Mouse (Mus musculus): ENCODE data around the gene Nfat5.

DNA sequence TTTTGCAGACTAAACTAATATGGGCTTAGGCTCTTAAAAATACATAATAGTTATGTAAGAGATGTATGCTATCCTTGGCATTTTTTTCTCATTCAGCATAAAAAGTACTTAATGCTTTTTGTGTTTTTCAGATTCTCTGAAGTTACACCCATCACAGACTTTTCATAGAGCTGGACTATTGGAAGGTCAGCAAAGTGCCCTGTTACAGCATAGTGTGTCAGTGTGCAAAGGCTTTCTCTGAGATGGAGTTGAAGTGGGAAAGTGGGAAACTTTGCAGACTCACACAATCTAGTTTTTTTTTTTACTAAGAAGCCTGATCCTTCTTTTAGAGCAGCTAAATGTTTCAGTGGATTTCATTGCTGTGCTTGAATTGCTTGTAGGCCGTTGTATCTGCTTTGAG, 2.2 kb downstream of the Nfat5 start:
- no peak for TF ChIP-seq CTCF (IDR thresholded peaks at IDR 0.05; ENCODE audit: low read depth)
- no peak for TF ChIP-seq EP300 (IDR thresholded peaks at IDR 0.05; ENCODE audit: low read depth)

All from heart, postnatal 0 days (tissue).